Mouse (Mus musculus) lung, embryonic 15.5 days (tissue): Measurements from ENCODE around the gene Lama4. TPM values are rescaled to one million over a fixed set of nuclear protein-coding genes. Genes with fewer than 3 reads are reported as not detected.
A peak's percentile ranks its signal among the peaks of the same experiment; 100 is the strongest.

Experiments
- ATAC-seq: fragments of 200-750 bp; cut with Nextera tagmentation; 2 replicates; pipeline ENCODE4 v1.8.0; 2017; ENCODE audit warnings: moderate number of reproducible peaks, borderline replicate concordance; ENCODE audit not compliant: low FRiP score, low TSS enrichment; ENCODE audit errors: extremely low read depth
- H3K27ac ChIP-seq: fragments of 300-500 bp; sonication (generic); 2 replicates; pipeline ENCODE4 v1.5.1; 2015; ENCODE audit warnings: moderate library complexity, mild to moderate bottlenecking, inconsistent platforms
- H3K27me3 ChIP-seq: fragments of 300-500 bp; sonication (generic); 2 replicates; pipeline ENCODE4 v1.6.1; 2015; ENCODE audit warnings: inconsistent platforms
- H3K36me3 ChIP-seq: fragments of 300-500 bp; sonication (generic); 2 replicates; pipeline ENCODE4 v1.6.1; 2015; ENCODE audit warnings: inconsistent platforms
- H3K4me1 ChIP-seq: fragments of 300-500 bp; sonication (generic); 2 replicates; pipeline ENCODE4 v1.6.1; 2015; ENCODE audit warnings: inconsistent platforms
- H3K4me2 ChIP-seq: fragments of 300-500 bp; sonication (generic); 2 replicates; pipeline ENCODE4 v1.6.1; 2015; ENCODE audit warnings: inconsistent platforms, mild to moderate bottlenecking, moderate library complexity
- H3K4me3 ChIP-seq: fragments of 300-500 bp; sonication (generic); 2 replicates; pipeline ENCODE4 v1.5.1; 2015; ENCODE audit warnings: mild to moderate bottlenecking, inconsistent platforms
- H3K9ac ChIP-seq: fragments of 300-500 bp; sonication (generic); 2 replicates; pipeline ENCODE4 v1.6.1; 2015; ENCODE audit warnings: inconsistent platforms
- H3K9me3 ChIP-seq: fragments of 300-500 bp; sonication (generic); 2 replicates; pipeline ENCODE4 v1.6.1; 2016; ENCODE audit warnings: inconsistent platforms
- WGBS: fragments of 180-500 bp; shearing (Covaris S2); methylation state at CpG from one replicate; pipeline ENCODE4 v1.1.7; 2015; 5-methylcytosine and 5-hydroxymethylcytosine counted together
- polyA plus RNA-seq: library from polyadenylated mRNA; unstranded; fragments of >200 nt; fragmentation: Nextera tagmentation; extraction: Ambion mirVana; gene quantifications from 2 replicates; pipeline ENCODE4 v1.2.1, GENCODE M21; 2015

Gene Lama4
- polyA plus RNA-seq, 1 experiment from 2014 or later: 115 TPM

DNA sequence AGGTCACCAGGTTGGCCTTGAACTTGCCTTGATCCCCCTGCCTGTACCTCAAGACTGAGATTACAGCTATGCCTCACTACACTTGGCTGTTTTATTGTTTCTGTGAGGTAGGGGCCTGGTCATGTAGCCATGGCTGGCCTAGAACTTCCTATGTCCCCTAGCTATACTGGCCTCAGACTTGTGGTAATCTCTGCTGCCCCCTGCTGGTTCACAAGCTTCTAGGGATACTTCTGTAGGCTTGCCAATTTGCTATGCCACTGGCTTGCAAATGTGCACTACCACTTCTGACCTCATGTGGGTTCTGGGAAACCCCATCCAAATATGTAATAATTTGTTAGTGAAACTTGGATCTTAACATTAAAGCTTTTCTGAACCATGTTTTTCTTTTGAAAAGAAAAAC, 101.6 kb downstream of the Lama4 start:
- Histone ChIP-seq H3K4me2 (no peak overlapping the region), H3K36me3 (peaks cover 46% of the 10 kb centered on the region)
- ATAC-seq: 0 out of 2 replicates have a peak, but pooled peaks have one; percentile 65

GRCm38 (mm10) chr10:39072048-39072447, 106.7 kb downstream of the Lama4 start:
- ATAC-seq: no peak
- no peaks in the 10 kb centered on the region for H3K4me1 ChIP-seq
- H3K9ac ChIP-seq: no peak overlapping the region
- no peak overlapping the region for H3K27ac ChIP-seq
- H3K4me3 ChIP-seq: no peak overlapping the region
- no peaks in the 10 kb centered on the region for H3K9me3 ChIP-seq
- WGBS: 80% methylated on average over 4 of the region's 4 CpGs
- peaks cover 58% of the 10 kb centered on the region for H3K36me3 ChIP-seq
- no peak overlapping the region for H3K4me2 ChIP-seq
- no peaks in the 10 kb centered on the region for H3K27me3 ChIP-seq

More for the DNA sequence above, 101.6 kb downstream of the Lama4 start:
- Histone ChIP-seq H3K9me3 (no peaks in the 10 kb centered on the region), H3K27me3 (no peaks in the 10 kb centered on the region), H3K27ac (no peak overlapping the region), H3K9ac (no peak overlapping the region), H3K4me1 (no peaks in the 10 kb centered on the region), H3K4me3 (no peak overlapping the region)

GRCm38 (mm10) chr10:39096981-39097380, 131.7 kb downstream of the Lama4 start:
- Histone ChIP-seq H3K4me2 (no peak overlapping the region), H3K27me3 (no peaks in the 10 kb centered on the region), H3K4me1 (no peaks in the 10 kb centered on the region), H3K4me3 (no peak overlapping the region), H3K27ac (no peak overlapping the region), H3K9me3 (no peaks in the 10 kb centered on the region), H3K36me3 (peaks cover 52% of the 10 kb centered on the region), H3K9ac (no peak overlapping the region)
- no peak for ATAC-seq
- 86% methylated on average over 9 of the region's 9 CpGs for WGBS

GRCm38 (mm10) chr10:39098746-39099145, 133.4 kb downstream of the Lama4 start:
- no peak overlapping the region for H3K27ac ChIP-seq
- H3K4me1 ChIP-seq: no peaks in the 10 kb centered on the region
- peaks cover 53% of the 10 kb centered on the region for H3K36me3 ChIP-seq
- H3K27me3 ChIP-seq: no peaks in the 10 kb centered on the region
- no peak overlapping the region for H3K4me3 ChIP-seq
- no peak overlapping the region for H3K4me2 ChIP-seq
- no peak overlapping the region for H3K9ac ChIP-seq
- no peak for ATAC-seq
- WGBS: 94% methylated on average over 10 of the region's 10 CpGs
- H3K9me3 ChIP-seq: no peaks in the 10 kb centered on the region

DNA sequence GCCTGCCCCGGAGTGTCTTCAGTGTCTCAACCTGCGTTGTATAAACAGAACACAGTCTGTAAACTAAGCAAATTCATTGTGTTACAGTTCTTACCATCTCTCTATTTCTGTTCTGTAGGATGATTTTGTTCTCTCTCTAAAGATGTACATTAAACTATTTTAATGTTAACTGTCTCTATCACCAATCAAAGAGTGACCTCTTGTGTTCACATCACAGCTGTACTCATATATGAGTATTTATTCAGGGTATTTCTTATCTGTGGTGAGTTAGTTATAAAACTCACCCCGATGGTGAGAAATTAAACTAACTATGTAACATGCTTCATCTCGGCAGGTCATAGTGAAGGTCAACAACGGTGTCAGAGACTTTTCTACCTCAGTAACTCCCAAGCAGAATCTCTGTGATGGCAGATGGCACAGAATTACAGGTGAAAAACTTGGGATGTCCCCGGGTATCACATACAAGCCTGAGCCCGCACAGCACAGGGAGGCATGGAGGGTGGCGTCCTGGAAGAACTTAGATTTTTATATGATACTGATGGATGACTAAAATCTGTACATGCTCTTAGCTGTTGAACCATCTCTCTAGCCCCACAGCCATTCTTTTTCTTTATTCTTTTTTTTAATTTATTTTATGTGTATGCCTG, 139.6 kb downstream of the Lama4 start:
- Histone ChIP-seq H3K27me3 (no peaks in the 10 kb centered on the region), H3K36me3 (peaks cover 45% of the 10 kb centered on the region), H3K27ac (no peak overlapping the region), H3K4me2 (no peak overlapping the region), H3K9me3 (no peaks in the 10 kb centered on the region), H3K4me1 (no peaks in the 10 kb centered on the region), H3K4me3 (no peak overlapping the region), H3K9ac (no peak overlapping the region)
- no peak for ATAC-seq
- WGBS: 82% methylated on average over 8 of the region's 8 CpGs

GRCm38 (mm10) chr10:39106413-39106812, 141.1 kb downstream of the Lama4 start:
- H3K9me3 ChIP-seq: no peaks in the 10 kb centered on the region
- ATAC-seq: no peak
- H3K27ac ChIP-seq: no peak overlapping the region
- WGBS: 60% methylated on average over 3 of the region's 3 CpGs
- peaks cover 58% of the 10 kb centered on the region for H3K36me3 ChIP-seq
- H3K4me3 ChIP-seq: no peak overlapping the region
- H3K4me2 ChIP-seq: no peak overlapping the region
- H3K9ac ChIP-seq: no peak overlapping the region
- no peaks in the 10 kb centered on the region for H3K27me3 ChIP-seq
- no peaks in the 10 kb centered on the region for H3K4me1 ChIP-seq

DNA sequence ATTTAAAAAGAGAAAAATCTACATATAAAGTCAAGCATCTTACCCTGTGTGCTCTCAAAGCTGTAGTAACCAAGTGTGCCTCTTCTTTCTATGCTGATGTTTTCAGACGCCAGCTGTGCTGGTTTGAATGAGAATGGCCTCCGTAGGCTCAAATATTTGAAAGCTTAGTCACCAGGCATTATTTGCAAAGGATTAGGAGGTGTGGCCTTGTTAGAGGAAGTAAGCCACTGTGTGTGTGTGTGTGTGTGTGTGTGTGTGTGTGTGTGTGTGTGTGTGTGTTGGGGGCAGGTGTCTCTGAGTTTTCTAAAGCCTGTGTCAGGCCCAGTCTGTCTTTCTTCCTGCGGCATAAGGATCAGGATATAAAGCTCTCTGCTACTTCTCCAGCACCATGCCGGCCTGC, 141.6 kb downstream of the Lama4 start:
- Histone ChIP-seq H3K27me3 (no peaks in the 10 kb centered on the region), H3K4me2 (no peak overlapping the region), H3K9me3 (no peaks in the 10 kb centered on the region), H3K27ac (no peak overlapping the region), H3K4me1 (no peaks in the 10 kb centered on the region), H3K9ac (no peak overlapping the region), H3K4me3 (no peak overlapping the region), H3K36me3 (peaks cover 58% of the 10 kb centered on the region)
- no peak for ATAC-seq
- 49% methylated on average over 4 of the region's 4 CpGs for WGBS

- H3K27me3 ChIP-seq: no peaks in the 10 kb centered on the region
- no peak overlapping the region for H3K9ac ChIP-seq
- 46% methylated on average over 10 of the region's 10 CpGs for WGBS
- no peaks in the 10 kb centered on the region for H3K9me3 ChIP-seq
- no peak overlapping the region for H3K4me2 ChIP-seq
- H3K4me3 ChIP-seq: no peak overlapping the region
- no peak for ATAC-seq
- no peak overlapping the region for H3K27ac ChIP-seq
- H3K36me3 ChIP-seq: peaks cover 51% of the 10 kb centered on the region
- no peaks in the 10 kb centered on the region for H3K4me1 ChIP-seq
Observed at GRCm38 (mm10) chr10:39108837-39109488, 143.6 kb downstream of the Lama4 start.

DNA sequence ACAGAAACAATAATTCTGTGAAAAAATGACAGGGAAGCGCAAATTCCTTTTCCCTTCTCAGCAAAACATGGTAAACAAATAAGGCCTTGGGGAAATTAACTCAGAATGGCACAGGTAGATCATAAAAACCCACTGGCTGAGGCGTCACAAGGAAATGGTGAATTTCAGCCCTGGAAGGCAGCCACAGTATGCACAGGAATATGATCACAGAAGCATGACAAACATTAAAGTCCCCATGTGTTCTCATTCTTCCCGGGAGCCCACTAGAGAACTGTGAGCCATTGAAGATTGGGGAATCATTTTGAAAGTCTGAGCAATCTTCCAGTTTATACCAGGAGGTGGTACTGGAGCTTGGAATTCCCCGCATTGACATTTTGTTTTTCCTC, 144.2 kb downstream of the Lama4 start:
- Histone ChIP-seq H3K9me3 (no peaks in the 10 kb centered on the region), H3K27ac (no peak overlapping the region), H3K4me1 (no peaks in the 10 kb centered on the region), H3K9ac (no peak overlapping the region), H3K4me3 (no peak overlapping the region), H3K4me2 (no peak overlapping the region), H3K27me3 (no peaks in the 10 kb centered on the region), H3K36me3 (peaks cover 51% of the 10 kb centered on the region)
- no peak for ATAC-seq
- WGBS: 50% methylated on average over 4 of the region's 4 CpGs

DNA sequence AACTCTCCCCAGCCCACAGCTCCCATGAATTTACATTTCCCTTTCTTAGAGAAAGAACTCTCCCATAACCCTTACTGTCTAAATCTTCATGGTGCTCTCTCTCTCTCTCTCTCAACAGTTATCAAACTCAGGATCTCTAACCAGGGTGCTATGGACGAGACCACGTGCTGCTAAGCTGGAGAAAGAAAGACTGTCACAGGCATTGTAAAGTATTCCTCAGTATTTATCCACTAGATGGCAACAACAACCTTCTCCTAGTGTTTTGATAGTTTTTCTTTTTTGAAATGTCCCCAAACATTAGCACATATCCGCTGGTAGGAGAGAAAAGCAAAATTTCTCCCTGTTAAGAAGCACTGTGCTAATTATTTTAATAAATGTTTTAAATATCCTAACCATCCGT, 156.1 kb downstream of the Lama4 start:
- WGBS: 28% methylated on average over 4 of the region's 4 CpGs
- ATAC-seq: no peak
- Histone ChIP-seq H3K4me3 (no peak overlapping the region), H3K4me1 (no peaks in the 10 kb centered on the region), H3K36me3 (no peaks in the 10 kb centered on the region), H3K4me2 (no peak overlapping the region), H3K27me3 (no peaks in the 10 kb centered on the region), H3K27ac (no peak overlapping the region), H3K9me3 (no peaks in the 10 kb centered on the region), H3K9ac (no peak overlapping the region)

GRCm38 (mm10) chr10:39133462-39134310, 168.4 kb downstream of the Lama4 start, which contains the start of the genes Fam229b and Tube1:
TSS of gene Fam229b (minus strand) at chr10:39133914.
TSS of gene Tube1 (plus strand) at chr10:39133976.
- Histone ChIP-seq H3K27ac (0 out of 2 replicates have a peak within 1 kb of the TSS, but pooled peaks have one; percentile 18), H3K9ac (peak within 1 kb of the TSS; percentile 70), H3K4me3 (peak within 1 kb of the TSS; percentile 76), H3K9me3 (no peaks in the 10 kb centered on the region), H3K4me1 (peaks cover 14% of the 10 kb centered on the region; the same call in 1 of the 2 replicates), H3K4me2 (peak within 1 kb of the TSS; percentile 79), H3K36me3 (peaks cover 10% of the 10 kb centered on the region; the same call in 1 of the 2 replicates), H3K27me3 (no peaks in the 10 kb centered on the region)
- WGBS: 3% methylated on average over 47 of the region's 47 CpGs
- ATAC-seq: peak; percentile 91

- Histone ChIP-seq H3K4me3 (no peak overlapping the region), H3K4me2 (no peak overlapping the region), H3K9me3 (no peaks in the 10 kb centered on the region), H3K36me3 (peaks cover 28% of the 10 kb centered on the region), H3K27me3 (no peaks in the 10 kb centered on the region), H3K27ac (no peak overlapping the region), H3K9ac (no peak overlapping the region), H3K4me1 (peaks cover 14% of the 10 kb centered on the region; the same call in 1 of the 2 replicates)
- no peak for ATAC-seq
- WGBS: 83% methylated on average over 3 of the region's 3 CpGs
Observed at GRCm38 (mm10) chr10:39137766-39138165, 172.5 kb downstream of the Lama4 start.
